Mouse (Mus musculus): ENCODE measurements around the gene Foxd2. TPM values are rescaled to one million over a fixed set of nuclear protein-coding genes. Genes with fewer than 3 reads are reported as not detected.

The Foxd2 gene
- total RNA-seq (2021): under 1 TPM; 0.42 to 0.72 TPM
- long read RNA-seq, experiment 1, partial matches to known transcripts: 0 of 1 reads
- long read RNA-seq, experiment 1, other reads (novel, unspliced or antisense): 0 of 1 reads
- long read RNA-seq, experiment 2: 0 reads

- intact Hi-C loops (cut with DNase I; ENCODE audit: low total_unique reads): loop anchor here (5.0 kb wide), 1 partner anchor 242 kb away; no protein-coding TSS in a partner anchor
- peak; percentile 93 for DNase-seq
Measured at GRCm38 (mm10) chr4:114908829-114909601, at the start of gene Foxd2. Foxd2 (minus strand) TSS chr4:114908873.

- intact Hi-C loops (cut with DNase I; ENCODE audit: low total_unique reads): no loop called here
- no peak for DNase-seq
Measured at GRCm38 (mm10) chr4:114958231-114958630, 49.6 kb upstream of the Foxd2 start.

GRCm38 (mm10) chr4:114957403-114957802 is 48.7 kb upstream of the Foxd2 start:
- no peak for DNase-seq
- intact Hi-C loops (cut with DNase I; ENCODE audit: low total_unique reads): no loop called here

GRCm38 (mm10) chr4:114953172-114953571 is 44.5 kb upstream of the Foxd2 start:
- intact Hi-C loops (cut with DNase I; ENCODE audit: low total_unique reads): no loop called here

GRCm38 (mm10) chr4:114947852-114948481 is 39.3 kb upstream of the Foxd2 start:
- no peak for DNase-seq
- intact Hi-C loops (cut with DNase I; ENCODE audit: low total_unique reads): loop anchor here (2.0 to 5.0 kb wide), 2 partner anchors 31 to 281 kb away; no protein-coding TSS in a partner anchor

More at GRCm38 (mm10) chr4:114953172-114953571, 44.5 kb upstream of the Foxd2 start:
- no peak for DNase-seq

- DNase-seq: peak; percentile 65
- intact Hi-C loops (cut with DNase I; ENCODE audit: low total_unique reads): loop anchor here (2.0 to 5.0 kb wide), 2 partner anchors 31 to 280 kb away; no protein-coding TSS in a partner anchor
Measured at GRCm38 (mm10) chr4:114947395-114947794, 38.7 kb upstream of the Foxd2 start.

GRCm38 (mm10) chr4:114946416-114946815 is 37.7 kb upstream of the Foxd2 start:
- intact Hi-C loops (cut with DNase I; ENCODE audit: low total_unique reads): loop anchor here (2.0 to 5.0 kb wide), 2 partner anchors 30 to 279 kb away; no protein-coding TSS in a partner anchor

GRCm38 (mm10) chr4:114945021-114945420 is 36.3 kb upstream of the Foxd2 start:
- intact Hi-C loops (cut with DNase I; ENCODE audit: low total_unique reads): loop anchor here (5.0 kb wide), 1 partner anchor 278 kb away; no protein-coding TSS in a partner anchor
- DNase-seq: no peak

More at GRCm38 (mm10) chr4:114946416-114946815, 37.7 kb upstream of the Foxd2 start:
- DNase-seq: no peak

GRCm38 (mm10) chr4:114942583-114942982 is 33.9 kb upstream of the Foxd2 start:
- intact Hi-C loops (cut with DNase I; ENCODE audit: low total_unique reads): no loop called here
- DNase-seq: no peak

- DNase-seq: no peak
- intact Hi-C loops (cut with DNase I; ENCODE audit: low total_unique reads): no loop called here
Measured at GRCm38 (mm10) chr4:114942112-114942511, 33.4 kb upstream of the Foxd2 start.

- no peak for DNase-seq
- intact Hi-C loops (cut with DNase I; ENCODE audit: low total_unique reads): no loop called here
Measured at GRCm38 (mm10) chr4:114941311-114941710, 32.6 kb upstream of the Foxd2 start.

- intact Hi-C loops (cut with DNase I; ENCODE audit: low total_unique reads): no loop called here
- DNase-seq: no peak
Measured at GRCm38 (mm10) chr4:114938248-114938647, 29.6 kb upstream of the Foxd2 start.

- intact Hi-C loops (cut with DNase I; ENCODE audit: low total_unique reads): no loop called here
- DNase-seq: no peak
Measured at GRCm38 (mm10) chr4:114937459-114938047, 28.9 kb upstream of the Foxd2 start.

- DNase-seq: no peak
- intact Hi-C loops (cut with DNase I; ENCODE audit: low total_unique reads): no loop called here
Measured at GRCm38 (mm10) chr4:114934188-114934587, 25.5 kb upstream of the Foxd2 start.

- intact Hi-C loops (cut with DNase I; ENCODE audit: low total_unique reads): no loop called here
- DNase-seq: no peak
Measured at GRCm38 (mm10) chr4:114932747-114933146, 24.1 kb upstream of the Foxd2 start.

GRCm38 (mm10) chr4:114929155-114929554 is 20.5 kb upstream of the Foxd2 start:
- DNase-seq: no peak
- intact Hi-C loops (cut with DNase I; ENCODE audit: low total_unique reads): no loop called here

GRCm38 (mm10) chr4:114925917-114926312 is 17.2 kb upstream of the Foxd2 start, which contains the start of gene Foxe3:
Foxe3 (minus strand) TSS chr4:114926013.
- intact Hi-C loops (cut with DNase I; ENCODE audit: low total_unique reads): no loop called here
- no peak for DNase-seq

- intact Hi-C loops (cut with DNase I; ENCODE audit: low total_unique reads): no loop called here
- DNase-seq: peak; percentile 31
Measured at GRCm38 (mm10) chr4:114924971-114925916, 16.6 kb upstream of the Foxd2 start.

- intact Hi-C loops (cut with DNase I; ENCODE audit: low total_unique reads): loop anchor here (2.0 kb wide), 1 partner anchor 30 kb away; no protein-coding TSS in a partner anchor
- DNase-seq: peak; percentile 54
Measured at GRCm38 (mm10) chr4:114917091-114917490, 8.4 kb upstream of the Foxd2 start.

Data from gastrocnemius, postnatal 14 days (tissue).